Mouse (Mus musculus): ENCODE data around the gene Speer4f1.
"Not testable (repeated sequence)": the region's sequence is repeated elsewhere in the genome, so short reads cannot be mapped to it uniquely, and the experiment has no call there.

Gene Speer4f1

GRCm38 (mm10) chr5:17475798-17476197, at the start of gene Speer4f1:
TSS of gene Speer4f1 (plus strand) at chr5:17476098.
- DNase-seq = not testable (repeated sequence)

GRCm38 (mm10) chr5:17426930-17427329, 49.0 kb upstream of the Speer4f1 start:
- no peak for DNase-seq

- DNase-seq = no peak
Measured at GRCm38 (mm10) chr5:17434721-17435120, 41.2 kb upstream of the Speer4f1 start.

GRCm38 (mm10) chr5:17436209-17436608, 39.7 kb upstream of the Speer4f1 start:
- DNase-seq = no peak

- no peak for DNase-seq
Measured at GRCm38 (mm10) chr5:17439487-17440102, 36.3 kb upstream of the Speer4f1 start.

GRCm38 (mm10) chr5:17454059-17454458, 21.8 kb upstream of the Speer4f1 start:
- DNase-seq = peak; percentile 12

- DNase-seq = no peak
Measured at GRCm38 (mm10) chr5:17454952-17455586, 20.8 kb upstream of the Speer4f1 start.

- peak; percentile 9 for DNase-seq
Measured at GRCm38 (mm10) chr5:17456671-17457070, 19.2 kb upstream of the Speer4f1 start.

GRCm38 (mm10) chr5:17468120-17468519, 7.8 kb upstream of the Speer4f1 start:
- DNase-seq = not testable (repeated sequence)

- no peak for DNase-seq
Measured at GRCm38 (mm10) chr5:17476476-17476875, 578 bp downstream of the Speer4f1 start.

GRCm38 (mm10) chr5:17489894-17490293, 14.0 kb downstream of the Speer4f1 start:
- DNase-seq = no peak

GRCm38 (mm10) chr5:17495616-17496015, 19.7 kb downstream of the Speer4f1 start:
- no peak for DNase-seq

GRCm38 (mm10) chr5:17496650-17497049, 20.8 kb downstream of the Speer4f1 start:
- peak; percentile 54 for DNase-seq

GRCm38 (mm10) chr5:17499873-17500329, 24.0 kb downstream of the Speer4f1 start:
- no peak for DNase-seq

GRCm38 (mm10) chr5:17500866-17501265, 25.0 kb downstream of the Speer4f1 start:
- DNase-seq = no peak

GRCm38 (mm10) chr5:17505540-17505939, 29.6 kb downstream of the Speer4f1 start:
- DNase-seq = peak; percentile 41

- DNase-seq = no peak
Measured at GRCm38 (mm10) chr5:17508038-17508437, 32.1 kb downstream of the Speer4f1 start.

Measured in lung, postnatal 36 days (tissue).